Mouse (Mus musculus) thymus, adult 2 months (tissue): Measurements from ENCODE around the gene Nptn. TPM values are rescaled to one million over a fixed set of nuclear protein-coding genes. Genes with fewer than 3 reads are reported as not detected.

Source experiments
- DNase-seq: peaks from one replicate; pipeline ENCODE4 v3.0.0; 2021
- H3K27ac ChIP-seq: fragments of 200-500 bp; 2 replicates; pipeline ENCODE4 v1.5.1; 2012; ENCODE audit warnings: low read length, control low read depth; ENCODE audit not compliant: control insufficient read depth, insufficient read depth
- H3K27me3 ChIP-seq: fragments of 200-500 bp; 2 replicates; pipeline ENCODE4 v1.6.1; 2012; ENCODE audit warnings: mild to moderate bottlenecking, low read length, moderate library complexity, mixed read lengths; ENCODE audit not compliant: control insufficient read depth, insufficient read depth
- H3K36me3 ChIP-seq: fragments of 200-500 bp; 2 replicates; pipeline ENCODE4 v1.6.1; 2012; ENCODE audit warnings: mild to moderate bottlenecking, low read length, moderate library complexity; ENCODE audit not compliant: control insufficient read depth, insufficient read depth
- H3K4me1 ChIP-seq: fragments of 200-500 bp; replicated peaks from 2 replicates; pipeline ENCODE4 v1.6.1; 2012; ENCODE audit warnings: low read length; ENCODE audit not compliant: control insufficient read depth, insufficient read depth
- H3K4me3 ChIP-seq: fragments of 200-500 bp; 2 replicates; pipeline ENCODE4 v1.5.1; 2012; ENCODE audit warnings: mild to moderate bottlenecking, low read length, control low read depth, moderate library complexity; ENCODE audit not compliant: control insufficient read depth, insufficient read depth
- CTCF ChIP-seq: fragments of 200-500 bp; IDR thresholded peaks from 2 replicates; pipeline ENCODE4 v1.5.1; 2012; ENCODE audit warnings: mild to moderate bottlenecking, control low read depth, low read length, moderate library complexity, borderline replicate concordance; ENCODE audit not compliant: control insufficient read depth, poor library complexity, insufficient read depth; ENCODE audit errors: extremely low read depth
- POLR2A ChIP-seq: fragments of 200-500 bp; IDR thresholded peaks from 2 replicates; pipeline ENCODE4 v1.6.1; 2012; ENCODE audit warnings: mild to moderate bottlenecking, low read length, control low read depth, moderate library complexity; ENCODE audit not compliant: control insufficient read depth, poor library complexity, insufficient read depth; ENCODE audit errors: extremely low read depth
- WGBS: fragments of 180-500 bp; shearing (Covaris S2); methylation state at CpG from one replicate; pipeline ENCODE4 v1.1.7; 2018; 5-methylcytosine and 5-hydroxymethylcytosine counted together
- polyA plus RNA-seq: library from polyadenylated mRNA; depleted of rRNA; stranded (reverse); fragments of >200 nt; gene quantifications from 2 replicates; pipeline ENCODE4 v1.2.3, GENCODE M21; 2012

Nptn gene
- polyA plus RNA-seq, 1 experiment: 309 TPM

DNA sequence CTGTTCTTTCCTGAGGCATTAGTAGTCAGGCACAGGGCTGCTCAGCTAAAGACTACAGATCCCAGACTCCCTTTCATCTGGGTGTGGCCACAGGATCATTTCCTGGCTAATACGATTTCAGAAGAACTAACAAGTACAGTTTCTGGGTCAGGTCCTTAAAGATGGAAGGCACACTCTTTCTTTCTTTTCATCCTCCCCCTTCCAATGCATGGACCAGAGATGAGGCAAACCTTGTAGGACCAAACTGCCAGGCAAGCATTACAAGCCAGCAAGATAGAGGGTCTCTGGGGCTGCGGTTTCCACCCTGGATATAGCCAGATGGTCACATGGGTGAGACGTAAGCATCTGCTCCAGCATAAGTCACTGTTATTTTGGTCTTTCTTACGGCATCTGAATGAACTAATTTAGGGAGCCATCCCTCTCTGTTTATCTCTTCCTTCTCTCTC lies 37.1 kb upstream of the Nptn start:
- Histone ChIP-seq H3K4me3 (no peak overlapping the region), H3K27me3 (no peaks in the 10 kb centered on the region), H3K36me3 (no peaks in the 10 kb centered on the region), H3K27ac (no peak overlapping the region), H3K4me1 (peaks cover 7% of the 10 kb centered on the region)
- TF ChIP-seq POLR2A (no peak), CTCF (no peak)
- DNase-seq: no peak
- 66% methylated on average over 4 of the region's 4 CpGs for WGBS

DNA sequence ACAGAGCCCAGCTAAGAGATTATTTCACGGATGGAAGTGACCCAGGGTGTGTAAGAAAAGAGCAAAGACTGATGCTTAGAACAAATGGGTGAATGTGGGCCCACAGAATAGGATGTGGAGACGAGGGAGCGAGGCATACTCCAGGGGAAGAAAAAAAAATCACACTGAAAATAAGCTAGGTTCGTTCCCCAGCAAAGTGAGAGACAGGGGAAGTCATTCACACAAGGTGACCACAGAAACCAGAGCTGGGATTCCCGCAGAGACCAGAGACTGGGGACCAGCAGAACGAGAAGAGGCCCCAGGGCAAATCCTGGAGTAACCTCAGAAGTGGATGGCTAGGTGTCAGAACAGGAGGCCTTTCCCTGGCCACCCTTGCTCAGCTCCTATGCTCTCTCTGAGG lies 36.6 kb upstream of the Nptn start:
- no peaks in the 10 kb centered on the region for H3K36me3 ChIP-seq
- no peaks in the 10 kb centered on the region for H3K27me3 ChIP-seq
- 14% methylated on average over 6 of the region's 6 CpGs for WGBS
- no peak overlapping the region for H3K27ac ChIP-seq
- H3K4me1 ChIP-seq: peaks cover 7% of the 10 kb centered on the region
- no peak for TF ChIP-seq POLR2A
- TF ChIP-seq CTCF: no peak
- H3K4me3 ChIP-seq: no peak overlapping the region
- DNase-seq: no peak

DNA sequence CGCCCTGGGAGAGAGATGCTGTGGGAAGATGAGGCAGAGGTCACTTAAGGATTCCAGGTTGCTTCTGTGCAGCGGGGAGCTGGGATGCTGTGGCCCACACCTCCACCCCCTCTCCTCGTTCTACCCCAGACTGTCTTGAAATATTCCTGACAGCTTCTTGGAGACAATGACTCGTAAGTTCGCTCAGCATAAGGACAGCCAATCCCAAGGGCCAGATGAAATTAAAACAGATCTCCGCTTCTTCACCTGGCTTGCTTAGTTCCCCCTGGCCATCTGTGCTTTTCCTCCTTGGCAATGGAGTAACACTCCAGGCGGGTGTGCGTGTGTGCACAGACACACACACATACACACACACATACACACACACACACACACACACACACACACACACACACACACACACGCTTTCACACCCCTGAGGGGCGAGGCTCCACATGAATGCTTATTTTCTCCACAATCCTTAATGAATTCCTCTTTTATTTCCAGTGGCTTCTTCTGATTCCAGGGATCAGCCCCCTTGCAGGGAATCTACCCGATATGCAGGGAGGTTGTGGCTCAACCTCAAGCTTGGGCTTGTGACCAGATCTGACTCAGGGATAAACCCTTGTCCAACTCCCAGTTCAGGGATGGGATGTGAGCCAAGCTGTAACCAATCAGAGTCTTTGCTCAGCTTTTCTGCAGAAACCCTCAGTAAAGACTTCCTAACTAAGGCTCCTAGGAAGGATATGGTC lies 35.2 kb upstream of the Nptn start:
- 91% methylated on average over 11 of the region's 11 CpGs for WGBS
- Histone ChIP-seq H3K27ac (no peak overlapping the region), H3K4me3 (no peak overlapping the region), H3K27me3 (no peaks in the 10 kb centered on the region), H3K36me3 (no peaks in the 10 kb centered on the region), H3K4me1 (peaks cover 5% of the 10 kb centered on the region)
- no peak for DNase-seq
- TF ChIP-seq POLR2A (no peak), CTCF (no peak)

DNA sequence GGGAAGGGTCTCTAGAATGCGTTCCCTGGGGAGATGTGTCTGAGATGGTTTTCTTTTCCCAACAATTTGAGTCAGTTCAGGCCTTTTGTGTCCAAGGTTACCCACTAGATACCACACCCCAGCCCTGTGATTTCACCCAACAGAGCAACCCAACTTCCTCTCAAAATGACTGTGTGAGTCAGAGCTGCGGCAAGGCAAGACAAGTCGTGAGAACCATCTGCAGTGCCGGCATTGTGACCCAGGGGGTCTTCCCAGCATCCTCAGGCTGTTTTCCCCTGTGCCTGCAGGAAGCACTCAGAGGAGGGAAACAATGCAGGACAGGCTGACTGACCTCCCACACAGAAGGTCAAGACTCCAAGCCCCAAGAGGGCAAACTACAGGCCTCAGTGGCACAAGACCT lies 33.1 kb upstream of the Nptn start:
- H3K4me3 ChIP-seq: no peak overlapping the region
- TF ChIP-seq CTCF (no peak), POLR2A (no peak)
- no peaks in the 10 kb centered on the region for H3K4me1 ChIP-seq
- H3K27ac ChIP-seq: no peak overlapping the region
- DNase-seq: no peak
- peaks cover 3% of the 10 kb centered on the region; the same call in 1 of the 2 replicates for H3K27me3 ChIP-seq
- 23% methylated on average over 4 of the region's 4 CpGs for WGBS
- no peaks in the 10 kb centered on the region for H3K36me3 ChIP-seq

DNA sequence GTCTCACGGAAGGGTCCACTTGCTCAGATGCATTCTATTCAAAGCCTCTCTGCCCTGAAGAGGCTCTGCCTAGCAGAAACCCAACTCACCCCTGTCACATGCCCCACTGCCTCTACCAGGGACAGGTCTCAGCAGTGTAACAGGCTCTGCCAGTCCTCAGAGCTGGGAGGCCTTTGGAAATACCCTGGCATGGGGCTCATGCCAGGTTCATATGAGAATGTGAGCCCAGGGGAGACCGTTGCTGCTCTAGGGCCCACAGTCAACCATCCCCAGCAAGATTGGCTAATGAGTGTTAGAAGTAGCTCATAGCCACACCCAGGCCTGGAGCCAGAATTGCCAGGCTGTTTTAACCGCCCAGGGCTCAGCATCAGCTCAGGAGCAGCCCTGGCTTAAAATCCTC lies 32.3 kb upstream of the Nptn start:
- 92% methylated on average over 3 of the region's 3 CpGs for WGBS
- Histone ChIP-seq H3K4me1 (peaks cover 4% of the 10 kb centered on the region), H3K4me3 (no peak overlapping the region), H3K27me3 (peaks cover 9% of the 10 kb centered on the region), H3K36me3 (no peaks in the 10 kb centered on the region), H3K27ac (no peak overlapping the region)
- TF ChIP-seq POLR2A: no peak
- no peak for TF ChIP-seq CTCF
- DNase-seq: no peak

DNA sequence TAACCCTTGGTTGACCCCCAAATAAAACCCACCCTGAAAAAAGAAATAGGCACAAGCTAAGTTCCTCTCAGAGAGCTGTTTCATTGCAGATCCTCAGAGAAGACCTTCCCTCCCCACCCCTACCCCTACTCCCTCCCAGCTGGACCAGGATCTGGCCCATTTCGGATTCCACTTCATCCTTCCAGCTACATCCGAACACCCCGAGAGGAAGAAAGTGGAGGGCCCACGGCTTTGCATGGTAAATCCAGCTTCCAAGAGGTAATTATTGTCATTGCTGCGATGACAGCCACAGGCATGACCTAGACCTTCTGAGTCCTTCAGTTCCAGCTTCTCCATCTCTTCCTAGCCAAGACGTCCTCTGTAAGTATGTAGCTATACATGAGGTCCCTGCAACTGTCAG lies 31.1 kb upstream of the Nptn start:
- no peaks in the 10 kb centered on the region for H3K36me3 ChIP-seq
- no peak overlapping the region for H3K4me3 ChIP-seq
- 95% methylated on average over 6 of the region's 6 CpGs for WGBS
- peaks cover 10% of the 10 kb centered on the region for H3K4me1 ChIP-seq
- H3K27ac ChIP-seq: no peak overlapping the region
- no peak for DNase-seq
- peaks cover 17% of the 10 kb centered on the region for H3K27me3 ChIP-seq
- TF ChIP-seq POLR2A (no peak), CTCF (no peak)
